Mouse (Mus musculus) hindbrain, embryonic 14.5 days (tissue): Measurements from ENCODE around the gene Trib3. TPM values are rescaled to one million over a fixed set of nuclear protein-coding genes. Genes with fewer than 3 reads are reported as not detected.
A peak's percentile ranks its signal among the peaks of the same experiment; 100 is the strongest.

ENCODE experiments used
- ATAC-seq: fragments of 200-750 bp; cut with Nextera tagmentation; 2 replicates; pipeline ENCODE4 v1.8.0; 2017; ENCODE audit warnings: moderate number of reproducible peaks, mild to moderate bottlenecking, moderate TSS enrichment, moderate library complexity; ENCODE audit not compliant: low FRiP score
- DNase-seq: peaks from one replicate; pipeline ENCODE4 v3.0.0-alpha.2; 2015; ENCODE audit warnings: low spot score
- H3K27ac ChIP-seq: fragments of 300-500 bp; sonication (generic); 2 replicates; pipeline ENCODE4 v1.5.1; 2014; ENCODE audit warnings: mild to moderate bottlenecking, moderate library complexity
- H3K27me3 ChIP-seq: fragments of 300-500 bp; sonication (generic); 2 replicates; pipeline ENCODE4 v1.6.1; 2014; ENCODE audit warnings: mild to moderate bottlenecking, low read length, mixed read lengths; ENCODE audit not compliant: control insufficient read depth, insufficient read depth
- H3K36me3 ChIP-seq: fragments of 300-500 bp; sonication (generic); replicated peaks from 2 replicates; pipeline ENCODE4 v1.6.1; 2014; ENCODE audit not compliant: control insufficient read depth, insufficient read depth
- H3K4me1 ChIP-seq: fragments of 300-500 bp; sonication (generic); replicated peaks from 2 replicates; pipeline ENCODE4 v1.6.1; 2014; ENCODE audit warnings: antibody characterized with exemption, low read length, mixed read lengths; ENCODE audit not compliant: control insufficient read depth, insufficient read depth
- H3K4me2 ChIP-seq: fragments of 300-500 bp; sonication (generic); replicated peaks from 2 replicates; pipeline ENCODE4 v1.6.1; 2014; ENCODE audit warnings: mild to moderate bottlenecking, moderate library complexity
- H3K4me3 ChIP-seq: fragments of 300-500 bp; sonication (generic); replicated peaks from 2 replicates; pipeline ENCODE4 v1.5.1; 2014; ENCODE audit warnings: mild to moderate bottlenecking, low read length
- H3K9ac ChIP-seq: fragments of 300-500 bp; sonication (generic); 2 replicates; pipeline ENCODE4 v1.6.1; 2014
- H3K9me3 ChIP-seq: fragments of 300-500 bp; sonication (generic); 2 replicates; pipeline ENCODE4 v1.6.1; 2016; ENCODE audit warnings: low read length; ENCODE audit not compliant: control insufficient read depth
- WGBS: fragments of 180-500 bp; shearing (Covaris S2); extraction: QIAGEN DNeasy Blood & Tissue Kit; methylation state at CpG from one replicate; pipeline ENCODE4 v1.1.7; 2014; 5-methylcytosine and 5-hydroxymethylcytosine counted together
- polyA plus RNA-seq: library from polyadenylated mRNA; unstranded; fragments of >200 nt; fragmentation: Nextera tagmentation; extraction: Ambion mirVana; gene quantifications from 2 replicates; pipeline ENCODE4 v1.2.1, GENCODE M21; 2014

Trib3 gene
- polyA plus RNA-seq, 1 experiment from 2014 or later: 1.0 TPM

- no peak overlapping the region for H3K4me2 ChIP-seq
- no peak for ATAC-seq
- H3K27ac ChIP-seq: no peak overlapping the region
Observed at GRCm38 (mm10) chr2:152337591-152338212, 6.1 kb downstream of the Trib3 start.

GRCm38 (mm10) chr2:152336856-152337255 is 7.0 kb downstream of the Trib3 start:
- H3K4me2 ChIP-seq: no peak overlapping the region
- DNase-seq: no peak
- no peak for ATAC-seq
- no peaks in the 10 kb centered on the region for H3K36me3 ChIP-seq
- H3K4me1 ChIP-seq: 0 out of 2 replicates have a peak, but pooled peaks cover 4% of the 10 kb centered on the region
- H3K9ac ChIP-seq: no peak overlapping the region
- no peak overlapping the region for H3K27ac ChIP-seq
- WGBS: 73% methylated on average over 1 of the region's 1 CpGs
- no peaks in the 10 kb centered on the region for H3K9me3 ChIP-seq
- H3K27me3 ChIP-seq: no peaks in the 10 kb centered on the region
- no peak overlapping the region for H3K4me3 ChIP-seq

More at GRCm38 (mm10) chr2:152337591-152338212, 6.1 kb downstream of the Trib3 start:
- H3K36me3 ChIP-seq: no peaks in the 10 kb centered on the region
- H3K9ac ChIP-seq: no peak overlapping the region
- WGBS: 92% methylated on average over 11 of the region's 11 CpGs
- no peak overlapping the region for H3K4me3 ChIP-seq
- H3K27me3 ChIP-seq: no peaks in the 10 kb centered on the region
- peaks cover 4% of the 10 kb centered on the region; the same call in 1 of the 2 replicates for H3K4me1 ChIP-seq
- DNase-seq: no peak
- H3K9me3 ChIP-seq: no peaks in the 10 kb centered on the region

- H3K36me3 ChIP-seq: no peaks in the 10 kb centered on the region
- H3K27ac ChIP-seq: no peak overlapping the region
- no peak overlapping the region for H3K4me3 ChIP-seq
- H3K4me2 ChIP-seq: no peak overlapping the region
- H3K4me1 ChIP-seq: peaks cover 19% of the 10 kb centered on the region
- ATAC-seq: no peak
- no peak overlapping the region for H3K9ac ChIP-seq
- no peak for DNase-seq
- 54% methylated on average over 11 of the region's 11 CpGs for WGBS
- H3K27me3 ChIP-seq: no peaks in the 10 kb centered on the region
- H3K9me3 ChIP-seq: no peaks in the 10 kb centered on the region
Observed at GRCm38 (mm10) chr2:152335289-152335820, 8.5 kb downstream of the Trib3 start.

GRCm38 (mm10) chr2:152333345-152334006 is 10.4 kb downstream of the Trib3 start:
- 81% methylated on average over 4 of the region's 4 CpGs for WGBS
- Histone ChIP-seq H3K9ac (no peak overlapping the region), H3K27me3 (no peaks in the 10 kb centered on the region), H3K27ac (no peak overlapping the region), H3K4me3 (no peak overlapping the region), H3K4me1 (peaks cover 19% of the 10 kb centered on the region), H3K4me2 (0 out of 2 replicates have a peak overlapping the region, but pooled peaks have one; percentile 69), H3K36me3 (peaks cover 17% of the 10 kb centered on the region), H3K9me3 (no peaks in the 10 kb centered on the region)
- ATAC-seq (no peak), DNase-seq (no peak)

- Histone ChIP-seq H3K27ac (peak within 1 kb of the TSS; percentile 78), H3K4me2 (peak within 1 kb of the TSS; percentile 69), H3K27me3 (no peaks in the 10 kb centered on the region), H3K36me3 (peaks cover 28% of the 10 kb centered on the region), H3K9ac (peak within 1 kb of the TSS; percentile 85), H3K4me3 (peak within 1 kb of the TSS; percentile 76), H3K4me1 (peaks cover 19% of the 10 kb centered on the region), H3K9me3 (no peaks in the 10 kb centered on the region)
- DNase-seq: peak; percentile 85
- ATAC-seq: peak; percentile 97
- under 1% methylated on average over 53 of the region's 54 CpGs for WGBS
Observed at GRCm38 (mm10) chr2:152332101-152332825, 11.6 kb downstream of the Trib3 start, which contains the start of gene Rbck1. Rbck1 (minus strand) TSS chr2:152332653.

GRCm38 (mm10) chr2:152330858-152331423 is 12.9 kb downstream of the Trib3 start:
- DNase-seq: no peak
- no peak for ATAC-seq
- Histone ChIP-seq H3K9ac (peak overlapping the region; percentile 85; the same call in 1 of the 2 replicates), H3K9me3 (no peaks in the 10 kb centered on the region), H3K4me1 (peaks cover 19% of the 10 kb centered on the region), H3K4me3 (peak overlapping the region; percentile 76), H3K27me3 (no peaks in the 10 kb centered on the region), H3K4me2 (peak overlapping the region; percentile 69), H3K27ac (no peak overlapping the region), H3K36me3 (peaks cover 41% of the 10 kb centered on the region)
- WGBS: 71% methylated on average over 7 of the region's 7 CpGs

GRCm38 (mm10) chr2:152327980-152328379 is 15.9 kb downstream of the Trib3 start:
- Histone ChIP-seq H3K27me3 (no peaks in the 10 kb centered on the region), H3K4me1 (peaks cover 19% of the 10 kb centered on the region), H3K27ac (no peak overlapping the region), H3K36me3 (peaks cover 70% of the 10 kb centered on the region), H3K9me3 (no peaks in the 10 kb centered on the region), H3K4me3 (no peak overlapping the region), H3K4me2 (no peak overlapping the region), H3K9ac (no peak overlapping the region)
- DNase-seq: no peak
- no peak for ATAC-seq
- WGBS: 84% methylated on average over 5 of the region's 5 CpGs

- ATAC-seq (no peak), DNase-seq (no peak)
- H3K27ac ChIP-seq: no peak overlapping the region
- H3K4me2 ChIP-seq: no peak overlapping the region
- WGBS: 92% methylated on average over 8 of the region's 8 CpGs
- peaks cover 83% of the 10 kb centered on the region for H3K36me3 ChIP-seq
- no peak overlapping the region for H3K4me3 ChIP-seq
- H3K4me1 ChIP-seq: peaks cover 14% of the 10 kb centered on the region
- H3K27me3 ChIP-seq: no peaks in the 10 kb centered on the region
- no peak overlapping the region for H3K9ac ChIP-seq
- no peaks in the 10 kb centered on the region for H3K9me3 ChIP-seq
Observed at GRCm38 (mm10) chr2:152326654-152327053, 17.2 kb downstream of the Trib3 start.

GRCm38 (mm10) chr2:152326157-152326556 is 17.7 kb downstream of the Trib3 start:
- Histone ChIP-seq H3K4me3 (no peak overlapping the region), H3K27ac (no peak overlapping the region), H3K9me3 (no peaks in the 10 kb centered on the region), H3K27me3 (no peaks in the 10 kb centered on the region), H3K4me1 (peaks cover 9% of the 10 kb centered on the region), H3K36me3 (peaks cover 88% of the 10 kb centered on the region), H3K4me2 (no peak overlapping the region), H3K9ac (no peak overlapping the region)
- 97% methylated on average over 13 of the region's 13 CpGs for WGBS
- DNase-seq: no peak
- no peak for ATAC-seq
